8 mouse cellular contexts compared by ENCODE assay signal in the genomic region with DNA sequence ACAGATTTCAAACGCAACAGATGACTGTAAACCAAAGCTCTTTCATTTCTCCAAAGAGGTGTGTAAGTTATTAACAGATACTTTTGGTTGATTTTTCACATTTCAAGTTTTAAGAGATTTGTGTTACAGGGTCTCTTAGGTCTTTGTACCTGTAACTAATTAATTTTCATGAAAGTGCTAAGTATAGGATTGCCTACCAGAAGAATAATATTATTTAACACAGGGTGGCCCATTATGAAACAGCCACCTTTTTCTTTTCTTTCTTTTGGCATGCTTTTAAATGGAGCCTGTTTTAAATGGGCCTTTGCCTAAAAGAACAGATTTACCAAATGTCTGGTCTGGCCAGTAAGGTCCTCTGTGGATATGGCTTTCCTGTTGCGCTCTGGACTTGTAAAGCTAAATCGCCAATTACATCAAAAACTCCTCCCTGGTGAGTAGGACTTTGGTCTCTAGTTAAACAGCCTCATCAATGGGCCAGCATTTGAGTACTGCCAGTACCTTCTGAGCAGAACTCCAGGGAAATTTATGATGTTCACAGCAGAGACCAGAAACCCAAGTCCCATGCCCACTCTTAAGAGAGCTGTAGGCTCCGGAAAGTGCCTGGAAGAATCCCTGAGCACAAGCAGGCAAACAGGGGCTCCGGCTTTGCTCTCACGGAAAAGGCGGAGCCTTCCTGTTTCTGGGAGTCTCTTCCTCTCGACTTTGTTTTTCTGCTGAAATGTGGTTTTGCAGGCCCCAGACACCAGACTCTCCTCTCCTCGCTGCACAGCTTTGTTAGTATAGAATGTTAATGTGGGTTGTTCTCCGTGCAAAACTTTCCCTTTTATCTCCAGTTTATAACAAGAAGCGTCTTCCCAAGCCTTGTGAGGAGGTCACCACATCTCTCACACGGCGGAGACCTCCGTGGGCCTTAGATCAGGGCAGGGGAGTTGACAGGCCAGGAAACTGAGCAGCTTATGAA. TPM values are rescaled to one million over a fixed set of nuclear protein-coding genes. Genes with fewer than 3 reads are reported as not detected.
A peak's percentile ranks its signal among the peaks of the same experiment; 100 is the strongest.
DNase-seq lines count a peak whose midpoint lies in the region; ATAC-seq lines count a peak whose summit lies in the region.

No protein-coding gene starts in this region.

- peak overlapping the region; percentile 81 for H3K27ac ChIP-seq in heart, embryonic 10.5 days
- H3K27ac ChIP-seq in lung, embryonic 15.5 days = peak overlapping the region; percentile 80

- no peak overlapping the region for H3K4me3 ChIP-seq in heart, embryonic 10.5 days
- no peak overlapping the region for H3K4me3 ChIP-seq in lung, embryonic 15.5 days

- 56% methylated on average over 14 of the region's 14 CpGs for WGBS in heart, embryonic 10.5 days
- WGBS in lung, embryonic 15.5 days = 46% methylated on average over 14 of the region's 14 CpGs

- no peaks in the 10 kb centered on the region for H3K9me3 ChIP-seq in heart, embryonic 10.5 days
- H3K9me3 ChIP-seq in lung, embryonic 15.5 days = no peaks in the 10 kb centered on the region

- H3K4me1 ChIP-seq in heart, embryonic 10.5 days = peaks cover 19% of the 10 kb centered on the region
- peaks cover 3% of the 10 kb centered on the region; the same call in 1 of the 2 replicates for H3K4me1 ChIP-seq in lung, embryonic 15.5 days

- H3K36me3 ChIP-seq in heart, embryonic 10.5 days = peaks cover 13% of the 10 kb centered on the region
- 0 out of 2 replicates have a peak, but pooled peaks cover 5% of the 10 kb centered on the region for H3K36me3 ChIP-seq in lung, embryonic 15.5 days

- peak; percentile 15 for DNase-seq in adrenal gland, adult 2 months
- DNase-seq in adrenal gland, postnatal 14 days = no peak
- peak; percentile 52 for DNase-seq in heart, embryonic 10.5 days (ENCODE audit: low spot score)
- peak; percentile 46 for DNase-seq in kidney, adult 9 months
- DNase-seq in right cerebral cortex, postnatal 10 days (ENCODE audit: low spot score in 2 of 2) = no peak
- no peak for DNase-seq in left cerebral cortex, postnatal 4 days

- no peaks in the 10 kb centered on the region for H3K27me3 ChIP-seq in heart, embryonic 10.5 days (ENCODE audit: insufficient read depth, poor library complexity, severe bottlenecking)
- no peaks in the 10 kb centered on the region for H3K27me3 ChIP-seq in lung, embryonic 15.5 days

- H3K4me2 ChIP-seq in lung, embryonic 15.5 days = no peak overlapping the region

- no peak overlapping the region for H3K9ac ChIP-seq in lung, embryonic 15.5 days

- intact Hi-C loops in left cerebral cortex, postnatal 4 days (cut with DNase I) = no loop called here

- 0 out of 2 replicates have a peak, but pooled peaks have one; percentile 31 for ATAC-seq in lung, embryonic 15.5 days (ENCODE audit: borderline replicate concordance, extremely low read depth, low FRiP score, low TSS enrichment)
- no peak for ATAC-seq in monocyte, adult 5-6 weeks (replicated peaks; ENCODE audit: insufficient number of reproducible peaks, low FRiP score, low TSS enrichment, poor library complexity, severe bottlenecking)

RNA-seq across cellular contexts. Expression of a gene that starts 55.4 kb away (rescaled TPM):
- 1 to 10 TPM; 5.9 to 8.5 TPM for total RNA-seq in adrenal gland, adult 2 months (2021)
- polyA plus RNA-seq in adrenal gland, adult 2 months (2012; rRNA removed) = 8.3 and 8.9 TPM in 2 replicates
- total RNA-seq in adrenal gland, postnatal 14 days (2021) = 8.3 and 8.9 TPM in 2 replicates
- polyA plus RNA-seq in heart, embryonic 10.5 days (2016; fragmentation: Nextera tagmentation; extraction: Ambion mirVana) = 7.0 and 7.3 TPM in 2 replicates
- 7.7 and 9.4 TPM in 2 replicates for polyA plus RNA-seq in lung, embryonic 15.5 days (2015; fragmentation: Nextera tagmentation; extraction: Ambion mirVana)
- total RNA-seq in left cerebral cortex, postnatal 4 days (2021) = 10 to 100 TPM; 16.1 to 18.4 TPM
- total RNA-seq in monocyte, adult 5-6 weeks (2017) = 5.0 to 9.7 TPM (median 9.5 TPM) in 3 replicates

RNA-seq across cellular contexts. Expression of a gene that starts 55.5 kb away (rescaled TPM):
- 10 to 100 TPM; 12.0 to 15.4 TPM for total RNA-seq in adrenal gland, adult 2 months (2021)
- polyA plus RNA-seq in adrenal gland, adult 2 months (2012; rRNA removed) = 1.6 and 1.8 TPM in 2 replicates
- total RNA-seq in adrenal gland, postnatal 14 days (2021) = 16.5 and 17.5 TPM in 2 replicates
- 18.5 and 21.1 TPM in 2 replicates for polyA plus RNA-seq in heart, embryonic 10.5 days (2016; fragmentation: Nextera tagmentation; extraction: Ambion mirVana)
- polyA plus RNA-seq in lung, embryonic 15.5 days (2015; fragmentation: Nextera tagmentation; extraction: Ambion mirVana) = 18.0 and 19.1 TPM in 2 replicates
- 10 to 100 TPM; 13.6 to 16.4 TPM for total RNA-seq in left cerebral cortex, postnatal 4 days (2021)
- total RNA-seq in monocyte, adult 5-6 weeks (2017) = 10.2 to 35.6 TPM (median 14.3 TPM) in 3 replicates

Comparison
In these comparisons a context has a peak if more than half of its experiments do, and no peak if none do; other contexts are left out.
1. DNase-seq: peak in adrenal gland, adult 2 months (single experiment), heart, embryonic 10.5 days (single experiment) and kidney, adult 9 months (single experiment); none in adrenal gland, postnatal 14 days (single experiment), right cerebral cortex, postnatal 10 days (0 of 2) and left cerebral cortex, postnatal 4 days (single experiment).